Mouse (Mus musculus) spleen, adult 18-20 months (tissue): Measurements from ENCODE around the gene Rasl10b.

Experiments
- DNase-seq, 2 experiments: peaks; one replicate each; pipeline ENCODE4 v3.0.0; 2022; ENCODE audit warnings: mixed read lengths in 2 of 2

Rasl10b gene

DNA sequence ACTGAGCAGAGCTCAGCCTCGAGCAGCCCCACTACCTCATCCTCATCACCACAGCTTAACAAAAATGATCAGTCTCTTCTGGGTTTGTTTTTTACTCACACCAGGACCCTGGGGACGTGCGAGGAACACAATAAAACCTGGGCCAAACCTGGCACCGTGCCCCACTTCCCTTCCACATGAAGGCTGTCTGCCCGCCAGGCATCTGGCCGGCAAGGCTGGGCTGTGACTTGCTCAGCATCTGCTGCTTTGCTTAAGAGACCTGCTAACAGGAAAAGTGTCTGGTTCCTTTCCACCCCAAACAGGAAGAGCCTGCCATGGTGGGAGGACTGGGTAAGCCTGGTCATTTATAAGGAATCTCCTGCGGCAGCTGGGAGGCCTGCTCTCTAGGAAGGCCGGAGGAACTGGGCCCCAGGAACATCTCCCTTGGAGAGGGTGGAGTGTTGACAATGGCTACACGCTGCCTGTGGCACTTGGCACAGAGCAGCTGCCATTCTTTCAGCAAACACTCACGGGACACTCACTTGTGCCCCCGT lies 58.2 kb downstream of the Rasl10b start:
- no peak for DNase-seq

DNA sequence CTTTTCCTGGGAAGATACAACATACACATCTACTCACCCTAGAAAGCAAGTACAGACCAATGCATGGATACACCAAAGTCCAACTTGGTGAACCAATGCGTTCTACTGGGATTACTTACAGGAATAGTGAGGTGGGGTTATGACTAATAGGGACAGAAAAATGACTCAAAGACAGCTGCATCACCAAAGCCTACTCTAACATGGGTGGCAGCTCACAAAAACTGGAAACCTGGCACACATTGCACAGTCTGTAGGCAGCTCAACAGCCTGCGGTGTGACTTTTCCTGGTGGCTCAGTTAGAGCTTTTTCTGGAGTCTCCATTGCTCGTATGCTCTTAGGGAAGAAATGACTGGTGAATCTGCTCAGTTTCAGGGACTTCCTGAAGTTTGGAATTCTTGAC lies 59.8 kb downstream of the Rasl10b start:
- no peak for DNase-seq
